Mouse (Mus musculus): ENCODE results near the gene Msi2. TPM values are rescaled to one million over a fixed set of nuclear protein-coding genes. Genes with fewer than 3 reads are reported as not detected.

Msi2 gene
- polyA plus RNA-seq, 1 experiment from 2014 or later = 40.1 TPM

DNA sequence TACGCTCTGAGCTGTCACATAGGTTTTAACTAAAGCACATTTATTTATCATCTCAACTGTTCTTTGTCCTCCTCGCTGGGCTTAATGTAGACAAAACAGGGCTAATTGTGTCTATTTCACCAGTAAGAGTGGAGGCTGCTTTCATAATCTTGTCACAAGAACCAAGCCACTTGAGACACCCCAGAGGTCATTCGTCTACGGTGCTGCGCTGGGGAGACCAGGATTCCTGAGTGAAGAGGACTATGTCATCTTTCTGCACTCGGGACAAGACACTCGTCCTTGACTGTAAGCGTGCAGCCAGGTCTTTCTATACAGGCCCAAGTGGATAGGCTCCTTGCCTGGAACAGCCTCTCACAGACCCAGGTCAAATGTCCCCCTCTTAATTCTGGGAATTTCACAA, 62.5 kb downstream of the Msi2 start:
- Histone ChIP-seq H3K27ac (ENCODE audit: low read depth, low read length) (no peak overlapping the region), H3K9ac (ENCODE audit: low read depth, low read length) (no peak overlapping the region), H3K27me3 (ENCODE audit: control insufficient read depth, insufficient read depth, low read length) (no peaks in the 10 kb centered on the region), H3K9me3 (ENCODE audit: control insufficient read depth, low read length) (no peaks in the 10 kb centered on the region), H3K36me3 (ENCODE audit: control insufficient read depth, insufficient read depth, low read length) (no peaks in the 10 kb centered on the region), H3K4me2 (replicated peaks; ENCODE audit: low read depth, low read length) (no peak overlapping the region), H3K4me3 (ENCODE audit: low read depth, low read length) (no peak overlapping the region), H3K4me1 (replicated peaks; ENCODE audit: control insufficient read depth, insufficient read depth, low read length) (0 out of 2 replicates have a peak, but pooled peaks cover 2% of the 10 kb centered on the region)
- WGBS = 85% methylated on average over 8 of the region's 8 CpGs
- no peak for ATAC-seq (ENCODE audit: low FRiP score)
- no peak for DNase-seq (ENCODE audit: low spot score)

DNA sequence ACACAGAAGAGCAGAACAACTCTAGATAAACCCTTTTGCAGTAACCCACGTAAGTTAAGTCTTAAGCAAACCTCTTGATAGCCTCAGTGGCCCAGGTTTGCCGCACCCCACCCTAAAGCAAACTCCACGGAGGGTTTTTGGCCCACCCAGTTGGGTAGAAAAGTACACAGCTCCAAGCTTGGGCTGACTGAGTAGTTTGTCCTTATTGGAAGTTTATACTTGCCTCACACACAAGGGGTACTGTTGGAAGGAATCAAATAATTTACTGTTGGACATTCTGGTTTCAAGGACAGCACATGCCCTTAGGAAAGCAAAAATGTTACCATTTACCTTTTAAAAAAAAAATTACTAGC, 63.1 kb downstream of the Msi2 start:
- H3K36me3 ChIP-seq (ENCODE audit: control insufficient read depth, insufficient read depth, low read length) = no peaks in the 10 kb centered on the region
- ATAC-seq (ENCODE audit: low FRiP score) (no peak), DNase-seq (ENCODE audit: low spot score) (no peak)
- no peak overlapping the region for H3K9ac ChIP-seq (ENCODE audit: low read depth, low read length)
- no peak overlapping the region for H3K4me2 ChIP-seq (replicated peaks; ENCODE audit: low read depth, low read length)
- H3K4me1 ChIP-seq (replicated peaks; ENCODE audit: control insufficient read depth, insufficient read depth, low read length) = 0 out of 2 replicates have a peak, but pooled peaks cover 2% of the 10 kb centered on the region
- no peaks in the 10 kb centered on the region for H3K27me3 ChIP-seq (ENCODE audit: control insufficient read depth, insufficient read depth, low read length)
- no peak overlapping the region for H3K4me3 ChIP-seq (ENCODE audit: low read depth, low read length)
- 97% methylated on average over 3 of the region's 3 CpGs for WGBS
- H3K27ac ChIP-seq (ENCODE audit: low read depth, low read length) = no peak overlapping the region
- no peaks in the 10 kb centered on the region for H3K9me3 ChIP-seq (ENCODE audit: control insufficient read depth, low read length)

GRCm38 (mm10) chr11:88654391-88655213, 63.7 kb downstream of the Msi2 start:
- H3K4me2 ChIP-seq (replicated peaks; ENCODE audit: low read depth, low read length) = no peak overlapping the region
- H3K4me1 ChIP-seq (replicated peaks; ENCODE audit: control insufficient read depth, insufficient read depth, low read length) = 0 out of 2 replicates have a peak, but pooled peaks cover 2% of the 10 kb centered on the region
- H3K4me3 ChIP-seq (ENCODE audit: low read depth, low read length) = no peak overlapping the region
- H3K36me3 ChIP-seq (ENCODE audit: control insufficient read depth, insufficient read depth, low read length) = no peaks in the 10 kb centered on the region
- H3K9ac ChIP-seq (ENCODE audit: low read depth, low read length) = no peak overlapping the region
- 88% methylated on average over 18 of the region's 18 CpGs for WGBS
- H3K9me3 ChIP-seq (ENCODE audit: control insufficient read depth, low read length) = no peaks in the 10 kb centered on the region
- no peaks in the 10 kb centered on the region for H3K27me3 ChIP-seq (ENCODE audit: control insufficient read depth, insufficient read depth, low read length)
- ATAC-seq (ENCODE audit: low FRiP score) (no peak), DNase-seq (ENCODE audit: low spot score) (no peak)
- H3K27ac ChIP-seq (ENCODE audit: low read depth, low read length) = no peak overlapping the region

DNA sequence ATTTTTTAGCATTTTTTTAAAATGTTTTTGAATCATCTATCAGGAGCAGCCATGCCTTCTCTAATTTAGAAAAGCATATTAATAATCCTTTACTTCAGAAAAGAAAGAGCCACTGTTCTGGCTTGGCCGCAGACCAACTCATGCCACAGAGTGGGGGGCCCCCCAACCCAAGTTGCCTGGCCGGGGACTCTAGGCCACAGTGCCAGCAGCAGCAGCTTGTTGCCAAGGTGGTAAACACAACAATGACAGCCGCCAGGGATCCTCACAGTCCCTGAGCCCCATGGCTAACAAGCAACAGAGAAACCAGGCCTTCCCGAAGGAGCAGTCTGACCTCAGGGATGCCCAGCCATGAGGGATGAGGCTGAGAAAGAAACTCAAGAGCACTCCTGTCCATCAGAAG, 68.0 kb downstream of the Msi2 start:
- DNase-seq (ENCODE audit: low spot score) = no peak
- Histone ChIP-seq H3K4me3 (ENCODE audit: low read depth, low read length) (no peak overlapping the region), H3K9ac (ENCODE audit: low read depth, low read length) (no peak overlapping the region), H3K36me3 (ENCODE audit: control insufficient read depth, insufficient read depth, low read length) (no peaks in the 10 kb centered on the region), H3K9me3 (ENCODE audit: control insufficient read depth, low read length) (no peaks in the 10 kb centered on the region), H3K4me1 (replicated peaks; ENCODE audit: control insufficient read depth, insufficient read depth, low read length) (peaks cover 18% of the 10 kb centered on the region), H3K4me2 (replicated peaks; ENCODE audit: low read depth, low read length) (no peak overlapping the region), H3K27ac (ENCODE audit: low read depth, low read length) (no peak overlapping the region), H3K27me3 (ENCODE audit: control insufficient read depth, insufficient read depth, low read length) (no peaks in the 10 kb centered on the region)
- ATAC-seq (ENCODE audit: low FRiP score) = no peak
- 57% methylated on average over 4 of the region's 4 CpGs for WGBS

- H3K9ac ChIP-seq (ENCODE audit: low read depth, low read length) = no peak overlapping the region
- 74% methylated on average over 2 of the region's 2 CpGs for WGBS
- H3K36me3 ChIP-seq (ENCODE audit: control insufficient read depth, insufficient read depth, low read length) = no peaks in the 10 kb centered on the region
- no peaks in the 10 kb centered on the region for H3K27me3 ChIP-seq (ENCODE audit: control insufficient read depth, insufficient read depth, low read length)
- H3K4me3 ChIP-seq (ENCODE audit: low read depth, low read length) = no peak overlapping the region
- H3K27ac ChIP-seq (ENCODE audit: low read depth, low read length) = 0 out of 2 replicates have a peak overlapping the region, but pooled peaks have one; percentile 6
- H3K9me3 ChIP-seq (ENCODE audit: control insufficient read depth, low read length) = no peaks in the 10 kb centered on the region
- H3K4me2 ChIP-seq (replicated peaks; ENCODE audit: low read depth, low read length) = no peak overlapping the region
- no peak for ATAC-seq (ENCODE audit: low FRiP score)
- DNase-seq (ENCODE audit: low spot score) = no peak
- peaks cover 22% of the 10 kb centered on the region for H3K4me1 ChIP-seq (replicated peaks; ENCODE audit: control insufficient read depth, insufficient read depth, low read length)
Measured at GRCm38 (mm10) chr11:88649009-88649408, 69.3 kb downstream of the Msi2 start.

DNA sequence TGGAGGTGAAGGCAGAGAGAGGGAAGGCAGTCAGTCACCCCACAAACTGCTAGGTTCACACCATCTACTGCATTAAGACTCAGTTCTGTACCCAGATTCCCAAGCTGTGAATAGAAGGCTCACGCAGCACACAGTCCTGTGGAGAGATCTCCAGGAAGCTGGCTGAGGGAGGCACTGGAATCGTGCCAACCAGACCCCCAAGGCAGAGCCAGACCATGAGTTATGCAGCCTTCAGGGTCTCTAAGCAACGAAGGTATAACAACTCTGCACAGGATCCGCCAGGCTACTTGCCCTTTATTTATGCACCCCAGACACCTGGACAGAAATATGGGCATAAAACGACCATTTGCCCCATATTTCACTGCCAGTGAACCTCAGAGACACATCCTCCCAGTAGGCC, 69.9 kb downstream of the Msi2 start:
- WGBS = 78% methylated on average over 5 of the region's 5 CpGs

DNA sequence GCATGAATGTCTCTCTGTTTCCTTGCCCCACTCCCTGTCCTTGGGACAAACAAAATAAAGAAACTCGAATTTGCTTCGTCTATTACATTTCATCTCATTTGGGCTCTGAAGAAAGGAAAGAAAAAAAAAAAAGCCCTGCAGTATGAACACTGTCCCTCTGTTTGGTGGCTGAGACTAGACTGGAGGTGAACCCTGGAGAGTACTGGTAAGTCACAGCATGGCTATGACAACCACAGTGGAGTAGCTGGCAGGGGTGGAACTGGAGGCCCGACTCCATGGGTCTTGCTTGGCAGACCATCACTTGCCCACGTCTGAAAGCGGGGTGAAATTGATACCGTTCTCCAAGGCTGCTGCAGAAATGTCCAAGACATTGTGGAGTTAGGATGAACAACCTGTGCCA, 71.8 kb downstream of the Msi2 start:
- no peak overlapping the region for H3K9ac ChIP-seq (ENCODE audit: low read depth, low read length)
- DNase-seq (ENCODE audit: low spot score) = no peak
- H3K27me3 ChIP-seq (ENCODE audit: control insufficient read depth, insufficient read depth, low read length) = no peaks in the 10 kb centered on the region
- H3K4me3 ChIP-seq (ENCODE audit: low read depth, low read length) = no peak overlapping the region
- no peak overlapping the region for H3K27ac ChIP-seq (ENCODE audit: low read depth, low read length)
- H3K4me1 ChIP-seq (replicated peaks; ENCODE audit: control insufficient read depth, insufficient read depth, low read length) = peaks cover 20% of the 10 kb centered on the region
- H3K4me2 ChIP-seq (replicated peaks; ENCODE audit: low read depth, low read length) = no peak overlapping the region
- no peaks in the 10 kb centered on the region for H3K9me3 ChIP-seq (ENCODE audit: control insufficient read depth, low read length)
- 84% methylated on average over 6 of the region's 6 CpGs for WGBS
- ATAC-seq (ENCODE audit: low FRiP score) = no peak
- 0 out of 2 replicates have a peak, but pooled peaks cover 4% of the 10 kb centered on the region for H3K36me3 ChIP-seq (ENCODE audit: control insufficient read depth, insufficient read depth, low read length)

More for the DNA sequence above, 69.9 kb downstream of the Msi2 start:
- H3K4me3 ChIP-seq (ENCODE audit: low read depth, low read length) = no peak overlapping the region
- H3K9ac ChIP-seq (ENCODE audit: low read depth, low read length) = no peak overlapping the region
- no peak overlapping the region for H3K27ac ChIP-seq (ENCODE audit: low read depth, low read length)
- H3K4me2 ChIP-seq (replicated peaks; ENCODE audit: low read depth, low read length) = no peak overlapping the region
- no peaks in the 10 kb centered on the region for H3K27me3 ChIP-seq (ENCODE audit: control insufficient read depth, insufficient read depth, low read length)
- ATAC-seq (ENCODE audit: low FRiP score) (no peak), DNase-seq (ENCODE audit: low spot score) (no peak)
- H3K9me3 ChIP-seq (ENCODE audit: control insufficient read depth, low read length) = no peaks in the 10 kb centered on the region
- H3K4me1 ChIP-seq (replicated peaks; ENCODE audit: control insufficient read depth, insufficient read depth, low read length) = peaks cover 22% of the 10 kb centered on the region
- no peaks in the 10 kb centered on the region for H3K36me3 ChIP-seq (ENCODE audit: control insufficient read depth, insufficient read depth, low read length)

DNA sequence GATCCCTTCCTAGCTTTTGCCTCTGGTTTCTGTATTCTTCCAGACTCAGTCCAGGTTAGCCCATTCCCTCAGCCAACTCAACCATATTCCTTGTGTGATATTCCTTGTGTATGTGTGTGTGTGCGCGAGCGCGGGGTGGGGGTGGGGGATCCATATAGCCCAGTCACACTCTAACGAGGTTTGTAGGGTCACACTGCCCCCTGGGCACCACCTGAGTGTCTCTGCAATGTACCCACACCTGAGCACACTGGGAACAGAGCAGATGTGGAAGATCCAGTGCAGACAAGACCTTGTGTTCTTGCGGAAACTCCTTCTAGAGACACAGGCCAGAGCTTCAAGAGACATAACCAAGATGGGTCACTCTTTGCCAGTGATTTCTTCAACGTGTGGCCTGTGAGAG, 72.5 kb downstream of the Msi2 start:
- no peaks in the 10 kb centered on the region for H3K9me3 ChIP-seq (ENCODE audit: control insufficient read depth, low read length)
- peaks cover 20% of the 10 kb centered on the region for H3K4me1 ChIP-seq (replicated peaks; ENCODE audit: control insufficient read depth, insufficient read depth, low read length)
- no peak overlapping the region for H3K4me3 ChIP-seq (ENCODE audit: low read depth, low read length)
- H3K36me3 ChIP-seq (ENCODE audit: control insufficient read depth, insufficient read depth, low read length) = 0 out of 2 replicates have a peak, but pooled peaks cover 4% of the 10 kb centered on the region
- H3K9ac ChIP-seq (ENCODE audit: low read depth, low read length) = no peak overlapping the region
- H3K27ac ChIP-seq (ENCODE audit: low read depth, low read length) = no peak overlapping the region
- no peak overlapping the region for H3K4me2 ChIP-seq (replicated peaks; ENCODE audit: low read depth, low read length)
- H3K27me3 ChIP-seq (ENCODE audit: control insufficient read depth, insufficient read depth, low read length) = no peaks in the 10 kb centered on the region
- DNase-seq (ENCODE audit: low spot score) (no peak), ATAC-seq (ENCODE audit: low FRiP score) (no peak)
- 70% methylated on average over 7 of the region's 7 CpGs for WGBS

GRCm38 (mm10) chr11:88644719-88645118, 73.6 kb downstream of the Msi2 start:
- Histone ChIP-seq H3K9ac (ENCODE audit: low read depth, low read length) (no peak overlapping the region), H3K4me3 (ENCODE audit: low read depth, low read length) (no peak overlapping the region), H3K27me3 (ENCODE audit: control insufficient read depth, insufficient read depth, low read length) (no peaks in the 10 kb centered on the region), H3K4me2 (replicated peaks; ENCODE audit: low read depth, low read length) (no peak overlapping the region), H3K9me3 (ENCODE audit: control insufficient read depth, low read length) (no peaks in the 10 kb centered on the region), H3K36me3 (ENCODE audit: control insufficient read depth, insufficient read depth, low read length) (0 out of 2 replicates have a peak, but pooled peaks cover 4% of the 10 kb centered on the region), H3K4me1 (replicated peaks; ENCODE audit: control insufficient read depth, insufficient read depth, low read length) (peaks cover 20% of the 10 kb centered on the region), H3K27ac (ENCODE audit: low read depth, low read length) (no peak overlapping the region)
- DNase-seq (ENCODE audit: low spot score) (no peak), ATAC-seq (ENCODE audit: low FRiP score) (no peak)
- WGBS = 25% methylated on average over 7 of the region's 7 CpGs

Data from hindbrain, embryonic 11.5 days (tissue).